Mouse (Mus musculus): ENCODE data around the gene Kcnj5.

DNA sequence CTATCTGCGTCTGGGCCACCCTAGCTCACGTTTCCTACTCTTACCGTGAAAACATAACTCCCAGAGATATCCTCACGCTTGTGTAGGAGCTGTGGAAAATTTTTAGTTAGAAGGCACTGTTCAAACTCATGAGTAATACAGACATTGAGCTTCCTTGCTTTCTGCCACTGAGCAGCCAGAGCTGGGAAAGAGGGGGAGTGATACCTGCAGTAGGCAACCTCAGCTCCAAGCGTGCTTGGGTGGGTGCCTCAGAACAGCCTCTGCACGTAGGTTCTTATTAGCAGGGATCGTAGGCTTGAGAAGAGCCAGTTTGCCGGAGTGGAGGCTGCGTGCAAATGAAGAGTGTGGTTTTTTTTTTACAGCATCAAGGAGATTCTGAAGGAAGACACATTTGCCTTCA is 47.6 kb upstream of the Kcnj5 start:
- TF ChIP-seq POLR2A (IDR thresholded peaks at IDR 0.05; ENCODE audit: control insufficient read depth, extremely low read depth, insufficient read depth, low read length, poor library complexity) (no peak), CTCF (IDR thresholded peaks at IDR 0.05; ENCODE audit: borderline replicate concordance, control insufficient read depth, extremely low read depth, insufficient read depth, low read length, poor library complexity) (no peak)

All from thymus, adult 2 months (tissue).